9 mouse cellular contexts compared by ENCODE assay signal in genomic region chr1:75262969-75263951, GRCm38 (mm10). TPM values are rescaled to one million over a fixed set of nuclear protein-coding genes. Genes with fewer than 3 reads are reported as not detected.
DNase-seq lines count a peak whose midpoint lies in the region; ATAC-seq and TF ChIP-seq lines count a peak whose summit lies in the region.
"Had no signal": no experiment of that assay in that cellular context is flagged by ENCODE, and none has a peak within 500 bp of the region (broad histone marks: within the 10 kb centered on the region; RNA-seq: fewer than 3 reads in every experiment).

No protein-coding gene starts in this region.

- H3K4me2 ChIP-seq in limb, embryonic 11.5 days (ENCODE audit: low read depth, severe bottlenecking): no peak overlapping the region
- peak overlapping the region; percentile 79 for H3K4me2 ChIP-seq in midbrain, embryonic 15.5 days
- H3K4me2 ChIP-seq in stomach, postnatal 0 days (replicated peaks; ENCODE audit: low read depth): no peak overlapping the region

- H3K27ac ChIP-seq in MEL (ENCODE audit: control insufficient read depth, low read depth, low read length): no peak overlapping the region
- peak overlapping the region; percentile 64; the same call in 1 of the 2 replicates for H3K27ac ChIP-seq in hindbrain, embryonic 10.5 days
- H3K27ac ChIP-seq in limb, embryonic 11.5 days (replicated peaks; ENCODE audit: low read depth, low read length): no peak overlapping the region
- peak overlapping the region; percentile 13; the same call in 1 of the 2 replicates for H3K27ac ChIP-seq in midbrain, embryonic 15.5 days
- H3K27ac ChIP-seq in stomach, postnatal 0 days (replicated peaks): no peak overlapping the region

- DNase-seq in frontal cortex, postnatal 14 days (ENCODE audit: low spot score in 2 of 2): no peak
- peak; percentile 70 for DNase-seq in MEL (ENCODE audit: low read depth, low spot score)
- DNase-seq in embryo, embryonic 11.5 days (ENCODE audit: low read depth, low spot score): peak; percentile 70
- peak; percentile 71 for DNase-seq in hindbrain, embryonic 10.5 days (ENCODE audit: low spot score)
- DNase-seq in limb, embryonic 11.5 days (ENCODE audit: low spot score): peak; percentile 90
- peak; percentile 79 for DNase-seq in stomach, postnatal 0 days (ENCODE audit: low spot score)

- H3K27me3 ChIP-seq in MEL (ENCODE audit: control insufficient read depth in 1 of 2, insufficient read depth in 2 of 2, low read length in 2 of 2): no peaks in the 10 kb centered on the region
- peaks cover 62% of the 10 kb centered on the region for H3K27me3 ChIP-seq in hindbrain, embryonic 10.5 days (ENCODE audit: insufficient read depth, poor library complexity, severe bottlenecking)
- H3K27me3 ChIP-seq in limb, embryonic 11.5 days (ENCODE audit: control insufficient read depth, insufficient read depth, low read length): peaks cover 31% of the 10 kb centered on the region
- peaks cover 27% of the 10 kb centered on the region for H3K27me3 ChIP-seq in midbrain, embryonic 15.5 days (replicated peaks)
- H3K27me3 ChIP-seq in stomach, postnatal 0 days (ENCODE audit: control insufficient read depth, insufficient read depth, low read length): peaks cover 17% of the 10 kb centered on the region; the same call in 1 of the 2 replicates

- no peaks in the 10 kb centered on the region for H3K4me1 ChIP-seq in MEL (ENCODE audit: control insufficient read depth in 1 of 2, insufficient read depth in 2 of 2, low read length in 2 of 2)
- peaks cover 12% of the 10 kb centered on the region for H3K4me1 ChIP-seq in hindbrain, embryonic 10.5 days (replicated peaks)
- no peaks in the 10 kb centered on the region for H3K4me1 ChIP-seq in limb, embryonic 11.5 days (ENCODE audit: control insufficient read depth, insufficient read depth, low read length)
- H3K4me1 ChIP-seq in midbrain, embryonic 15.5 days: peaks cover 8% of the 10 kb centered on the region
- no peaks in the 10 kb centered on the region for H3K4me1 ChIP-seq in stomach, postnatal 0 days (replicated peaks; ENCODE audit: control insufficient read depth, insufficient read depth)

- WGBS in hindbrain, embryonic 10.5 days: 1% methylated on average over 40 of the region's 40 CpGs
- 2% methylated on average over 40 of the region's 40 CpGs for WGBS in limb, embryonic 11.5 days
- 2% methylated on average over 40 of the region's 40 CpGs for WGBS in midbrain, embryonic 15.5 days
- 3% methylated on average over 33 of the region's 40 CpGs for WGBS in stomach, postnatal 0 days

- no peak overlapping the region for H3K9ac ChIP-seq in MEL (ENCODE audit: control insufficient read depth, low read depth, low read length, poor library complexity, severe bottlenecking)
- H3K9ac ChIP-seq in limb, embryonic 11.5 days (ENCODE audit: low read length): no peak overlapping the region
- H3K9ac ChIP-seq in midbrain, embryonic 15.5 days: peak overlapping the region; percentile 63
- no peak overlapping the region for H3K9ac ChIP-seq in stomach, postnatal 0 days (ENCODE audit: low read length)

- H3K36me3 ChIP-seq in MEL (ENCODE audit: control insufficient read depth in 1 of 2, insufficient read depth in 2 of 2, low read length in 2 of 2): no peaks in the 10 kb centered on the region
- H3K36me3 ChIP-seq in hindbrain, embryonic 10.5 days: no peaks in the 10 kb centered on the region
- no peaks in the 10 kb centered on the region for H3K36me3 ChIP-seq in limb, embryonic 11.5 days (ENCODE audit: control insufficient read depth, insufficient read depth, low read length)
- H3K36me3 ChIP-seq in midbrain, embryonic 15.5 days (replicated peaks): no peaks in the 10 kb centered on the region
- no peaks in the 10 kb centered on the region for H3K36me3 ChIP-seq in stomach, postnatal 0 days (ENCODE audit: control insufficient read depth, insufficient read depth, low read length)

- TF ChIP-seq POLR2A in MEL (IDR thresholded peaks at IDR 0.05; ENCODE audit: control insufficient read depth in 1 of 2, insufficient read depth in 1 of 2, low read depth in 1 of 2, low read length in 2 of 2, poor library complexity in 1 of 2): no peak

- H3K4me3 ChIP-seq in MEL (ENCODE audit: control insufficient read depth in 1 of 2, insufficient read depth in 1 of 2, low read depth in 2 of 2, low read length in 2 of 2): no peak overlapping the region
- peak overlapping the region; percentile 54 for H3K4me3 ChIP-seq in hindbrain, embryonic 10.5 days
- H3K4me3 ChIP-seq in limb, embryonic 11.5 days (ENCODE audit: low read depth, low read length): no peak overlapping the region
- peak overlapping the region; percentile 60 for H3K4me3 ChIP-seq in midbrain, embryonic 15.5 days
- no peak overlapping the region for H3K4me3 ChIP-seq in stomach, postnatal 0 days (ENCODE audit: low read depth, low read length)

- no peak for TF ChIP-seq RAD21 in MEL (IDR thresholded peaks at IDR 0.05; ENCODE audit: low read depth, low read length)

- no peak for TF ChIP-seq EP300 in MEL (IDR thresholded peaks at IDR 0.05; ENCODE audit: low read depth in 1 of 2, low read length in 2 of 2)
- TF ChIP-seq EP300 in stomach, postnatal 0 days (optimal IDR thresholded peaks at IDR 0.05): no peak

- H3K9me3 ChIP-seq in MEL (replicated peaks; ENCODE audit: insufficient read depth, low read length): no peaks in the 10 kb centered on the region
- H3K9me3 ChIP-seq in hindbrain, embryonic 10.5 days: no peaks in the 10 kb centered on the region
- no peaks in the 10 kb centered on the region for H3K9me3 ChIP-seq in limb, embryonic 11.5 days (ENCODE audit: control insufficient read depth, low read length)
- no peaks in the 10 kb centered on the region for H3K9me3 ChIP-seq in midbrain, embryonic 15.5 days
- H3K9me3 ChIP-seq in stomach, postnatal 0 days (ENCODE audit: control insufficient read depth, low read length): no peaks in the 10 kb centered on the region

- H3K79me2 ChIP-seq in MEL (ENCODE audit: control insufficient read depth, insufficient read depth, low read length, poor library complexity): no peaks in the 10 kb centered on the region

- no peak for TF ChIP-seq CTCF in MEL (IDR thresholded peaks at IDR 0.05 in 2 of 3, conservative IDR thresholded peaks at IDR 0.05 in 1 of 3; ENCODE audit: control insufficient read depth in 1 of 3, insufficient read depth in 1 of 3, low read depth in 2 of 3, low read length in 3 of 3, poor library complexity in 1 of 3, severe bottlenecking in 1 of 3)
- no peak for TF ChIP-seq CTCF in stomach, postnatal 0 days (IDR thresholded peaks at IDR 0.05; ENCODE audit: low read depth)

- peak; percentile 49 for ATAC-seq in frontal cortex, adult (ENCODE audit: low TSS enrichment)
- no peak for ATAC-seq in limb, embryonic 11.5 days (ENCODE audit: insufficient number of reproducible peaks, low FRiP score, low TSS enrichment, low read depth)
- peak; percentile 69 for ATAC-seq in midbrain, embryonic 15.5 days (replicated peaks)
- ATAC-seq in stomach, postnatal 0 days (ENCODE audit: low FRiP score, low TSS enrichment): peak; percentile 73

RNA-seq across cellular contexts. Expression of gene Ptprn, which starts 1.0 kb away (rescaled TPM):
- total RNA-seq in MEL (2012; rRNA removed): not detected in 2 replicates
- polyA plus RNA-seq in MEL (2012; ENCODE audit: insufficient read depth in 1 of 2, insufficient read length in 2 of 2, low read depth in 1 of 2, low replicate concordance in 2 of 2, missing spikeins in 1 of 2): under 1 TPM in 1 of 2 experiments, not detected in 1; 0.13 TPM
- 3.9 and 7.9 TPM in 2 replicates for polyA plus RNA-seq in hindbrain, embryonic 10.5 days (2016; fragmentation: Nextera tagmentation; extraction: Ambion mirVana)
- 0.16 and 0.17 TPM in 2 replicates for polyA plus RNA-seq in limb, embryonic 11.5 days (2014; fragmentation: Nextera tagmentation; extraction: Ambion mirVana)
- polyA plus RNA-seq in midbrain, embryonic 15.5 days (2015; fragmentation: Nextera tagmentation; extraction: Ambion mirVana): 24.2 and 26.6 TPM in 2 replicates
- polyA plus RNA-seq in stomach, postnatal 0 days (2015; fragmentation: Nextera tagmentation; extraction: Ambion mirVana): 2.3 and 2.5 TPM in 2 replicates

RNA-seq across cellular contexts. Expression of gene Resp18, which starts 15.0 kb away (rescaled TPM):
- total RNA-seq in MEL (2012; rRNA removed): not detected in 2 replicates
- not detected for polyA plus RNA-seq in MEL (2012; ENCODE audit: insufficient read depth in 1 of 2, insufficient read length in 2 of 2, low read depth in 1 of 2, low replicate concordance in 2 of 2, missing spikeins in 1 of 2)
- 7.5 and 22.3 TPM in 2 replicates for polyA plus RNA-seq in hindbrain, embryonic 10.5 days (2016; fragmentation: Nextera tagmentation; extraction: Ambion mirVana)
- polyA plus RNA-seq in limb, embryonic 11.5 days (2014; fragmentation: Nextera tagmentation; extraction: Ambion mirVana): not detected in 2 replicates
- polyA plus RNA-seq in midbrain, embryonic 15.5 days (2015; fragmentation: Nextera tagmentation; extraction: Ambion mirVana): 167 and 169 TPM in 2 replicates
- polyA plus RNA-seq in stomach, postnatal 0 days (2015; fragmentation: Nextera tagmentation; extraction: Ambion mirVana): 7.7 and 8.7 TPM in 2 replicates

RNA-seq across cellular contexts. Expression of gene Dnajb2, which starts 27.1 kb away (rescaled TPM):
- total RNA-seq in MEL (2012; rRNA removed): 10.3 and 12.9 TPM in 2 replicates
- 10 to 100 TPM in 1 of 2 experiments, not detected in 1; 18.9 TPM for polyA plus RNA-seq in MEL (2012; ENCODE audit: insufficient read depth in 1 of 2, insufficient read length in 2 of 2, low read depth in 1 of 2, low replicate concordance in 2 of 2, missing spikeins in 1 of 2)
- polyA plus RNA-seq in hindbrain, embryonic 10.5 days (2016; fragmentation: Nextera tagmentation; extraction: Ambion mirVana): 28.9 and 37.5 TPM in 2 replicates
- 16.9 and 17.6 TPM in 2 replicates for polyA plus RNA-seq in limb, embryonic 11.5 days (2014; fragmentation: Nextera tagmentation; extraction: Ambion mirVana)
- polyA plus RNA-seq in midbrain, embryonic 15.5 days (2015; fragmentation: Nextera tagmentation; extraction: Ambion mirVana): 72.9 and 82.1 TPM in 2 replicates
- polyA plus RNA-seq in stomach, postnatal 0 days (2015; fragmentation: Nextera tagmentation; extraction: Ambion mirVana): 24.2 and 25.8 TPM in 2 replicates

RNA-seq across cellular contexts. Expression of gene A630095N17Rik, which starts 31.4 kb away (rescaled TPM):
- 0.46 and 0.58 TPM in 2 replicates for total RNA-seq in MEL (2012; rRNA removed)
- under 1 TPM in 1 of 2 experiments, not detected in 1; 0.82 TPM for polyA plus RNA-seq in MEL (2012; ENCODE audit: insufficient read depth in 1 of 2, insufficient read length in 2 of 2, low read depth in 1 of 2, low replicate concordance in 2 of 2, missing spikeins in 1 of 2)
- not detected in 2 replicates for polyA plus RNA-seq in hindbrain, embryonic 10.5 days (2016; fragmentation: Nextera tagmentation; extraction: Ambion mirVana)
- not detected in 2 replicates for polyA plus RNA-seq in limb, embryonic 11.5 days (2014; fragmentation: Nextera tagmentation; extraction: Ambion mirVana)
- not detected in 2 replicates for polyA plus RNA-seq in midbrain, embryonic 15.5 days (2015; fragmentation: Nextera tagmentation; extraction: Ambion mirVana)
- polyA plus RNA-seq in stomach, postnatal 0 days (2015; fragmentation: Nextera tagmentation; extraction: Ambion mirVana): 0.25 TPM in 1 of 2 replicates, not detected in the other
- total RNA-seq: layer of hippocampus, postnatal 25 days had no signal

RNA-seq across cellular contexts. Expression of gene Tuba4a, which starts 43.6 kb away (rescaled TPM):
- total RNA-seq in MEL (2012; rRNA removed): 385 and 396 TPM in 2 replicates
- polyA plus RNA-seq in MEL (2012; ENCODE audit: insufficient read depth in 1 of 2, insufficient read length in 2 of 2, low read depth in 1 of 2, low replicate concordance in 2 of 2, missing spikeins in 1 of 2): 100 to 1,000 TPM in 1 of 2 experiments, not detected in 1; 439 TPM
- 10.8 and 19.4 TPM in 2 replicates for polyA plus RNA-seq in hindbrain, embryonic 10.5 days (2016; fragmentation: Nextera tagmentation; extraction: Ambion mirVana)
- polyA plus RNA-seq in limb, embryonic 11.5 days (2014; fragmentation: Nextera tagmentation; extraction: Ambion mirVana): 14.0 and 16.4 TPM in 2 replicates
- 7.9 and 12.7 TPM in 2 replicates for polyA plus RNA-seq in midbrain, embryonic 15.5 days (2015; fragmentation: Nextera tagmentation; extraction: Ambion mirVana)
- 314 and 325 TPM in 2 replicates for polyA plus RNA-seq in stomach, postnatal 0 days (2015; fragmentation: Nextera tagmentation; extraction: Ambion mirVana)

Comparison
In these comparisons a context has a peak if more than half of its experiments do, and no peak if none do; other contexts are left out.
1. DNase-seq: peak in MEL (single experiment), embryo, embryonic 11.5 days (single experiment), hindbrain, embryonic 10.5 days (single experiment), limb, embryonic 11.5 days (single experiment) and stomach, postnatal 0 days (single experiment); none in frontal cortex, postnatal 14 days (0 of 2).
2. H3K27ac ChIP-seq: peak in hindbrain, embryonic 10.5 days (single experiment) and midbrain, embryonic 15.5 days (single experiment); none in MEL (single experiment), limb, embryonic 11.5 days (single experiment) and stomach, postnatal 0 days (single experiment).
3. H3K4me3 ChIP-seq: peak in hindbrain, embryonic 10.5 days (single experiment) and midbrain, embryonic 15.5 days (single experiment); none in MEL (0 of 2), limb, embryonic 11.5 days (single experiment) and stomach, postnatal 0 days (single experiment).